ENCODE assay signal across 22 mouse cellular contexts in the genomic region with DNA sequence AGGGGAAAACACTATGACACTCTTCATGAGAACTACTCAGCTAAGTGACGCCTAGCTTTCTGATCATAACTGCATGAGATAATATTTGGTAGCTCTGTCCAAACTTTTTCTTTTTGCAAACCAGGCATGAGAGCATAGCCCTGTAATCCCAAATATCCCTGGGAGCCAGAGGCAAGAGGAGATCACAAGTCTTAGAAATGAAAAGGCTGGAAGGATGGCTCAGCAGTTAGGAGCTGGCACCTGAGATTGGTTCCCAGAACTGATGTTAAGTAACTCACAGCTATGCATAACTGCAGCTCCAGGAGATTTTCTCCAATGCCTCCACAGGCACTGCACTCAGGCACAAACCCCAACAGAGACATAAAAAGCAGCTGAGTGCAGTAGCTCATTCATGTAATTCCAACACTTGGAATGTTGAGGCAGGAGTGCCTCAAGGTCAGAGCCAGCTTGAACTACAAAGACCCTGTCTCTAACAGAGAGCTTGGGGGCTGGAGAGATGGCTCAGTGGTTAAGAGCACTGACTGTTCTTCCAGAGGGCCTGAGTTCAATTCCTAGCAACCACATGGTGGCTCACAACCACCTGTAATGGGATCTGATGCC. TPM values are rescaled to one million over a fixed set of nuclear protein-coding genes. Genes with fewer than 3 reads are reported as not detected.
DNase-seq lines count a peak whose midpoint lies in the region; ATAC-seq and TF ChIP-seq lines count a peak whose summit lies in the region.
"Had no signal": no experiment of that assay in that cellular context is flagged by ENCODE, and none has a peak within 500 bp of the region (broad histone marks: within the 10 kb centered on the region; RNA-seq: fewer than 3 reads in every experiment).

No protein-coding gene starts in this region.

- H3K36me3 ChIP-seq in heart, embryonic 13.5 days = no peaks in the 10 kb centered on the region
- H3K36me3 ChIP-seq in heart, embryonic 11.5 days (ENCODE audit: control insufficient read depth, insufficient read depth, low read length) = no peaks in the 10 kb centered on the region
- no peaks in the 10 kb centered on the region for H3K36me3 ChIP-seq in lung, embryonic 15.5 days
- no peaks in the 10 kb centered on the region for H3K36me3 ChIP-seq in stomach, postnatal 0 days (ENCODE audit: control insufficient read depth, insufficient read depth, low read length)
- H3K36me3 ChIP-seq: hindbrain, embryonic 12.5 days; limb, embryonic 13.5 days; liver, embryonic 12.5 days; midbrain, embryonic 12.5 days; neural tube, embryonic 15.5 days; stomach, embryonic 15.5 days had no signal

- 61% methylated on average over 1 of the region's 1 CpGs for WGBS in heart, embryonic 13.5 days
- whole genome bisulfite sequencing in heart, embryonic 11.5 days (ENCODE audit: insufficient replicate concordance) = 85% methylated on average over 1 of the region's 1 CpGs
- WGBS in lung, embryonic 15.5 days = 51% methylated on average over 1 of the region's 1 CpGs
- 51% methylated on average over 1 of the region's 1 CpGs for WGBS in stomach, postnatal 0 days

- ATAC-seq in frontal cortex, adult (ENCODE audit: low TSS enrichment) = peak; percentile 41; the same call in 1 of the 2 replicates
- no peak for ATAC-seq in heart, embryonic 13.5 days (ENCODE audit: extremely low read depth, insufficient number of reproducible peaks, low FRiP score, low TSS enrichment)
- no peak for ATAC-seq in heart, embryonic 11.5 days (replicated peaks; ENCODE audit: insufficient number of reproducible peaks, low FRiP score, low TSS enrichment)
- no peak for ATAC-seq in lung, embryonic 15.5 days (ENCODE audit: borderline replicate concordance, extremely low read depth, low FRiP score, low TSS enrichment)
- no peak for ATAC-seq in stomach, postnatal 0 days (ENCODE audit: low FRiP score, low TSS enrichment)
- ATAC-seq: intestine, postnatal 0 days; liver, embryonic 12.5 days had no signal

- peak overlapping the region; percentile 68 for H3K27ac ChIP-seq in heart, embryonic 13.5 days (replicated peaks)
- no peak overlapping the region for H3K27ac ChIP-seq in heart, embryonic 11.5 days (ENCODE audit: low read depth, low read length)
- H3K27ac ChIP-seq in lung, embryonic 15.5 days = peak overlapping the region; percentile 49
- H3K27ac ChIP-seq in stomach, postnatal 0 days (replicated peaks) = 0 out of 2 replicates have a peak overlapping the region, but pooled peaks have one; percentile 30
- H3K27ac ChIP-seq: hindbrain, embryonic 12.5 days; limb, embryonic 13.5 days; liver, embryonic 12.5 days; midbrain, embryonic 12.5 days; neural tube, embryonic 15.5 days; stomach, embryonic 15.5 days had no signal

- H3K9ac ChIP-seq in heart, embryonic 13.5 days = no peak overlapping the region
- H3K9ac ChIP-seq in heart, embryonic 11.5 days (ENCODE audit: low read depth, low read length) = no peak overlapping the region
- no peak overlapping the region for H3K9ac ChIP-seq in lung, embryonic 15.5 days
- H3K9ac ChIP-seq in stomach, postnatal 0 days (ENCODE audit: low read length) = no peak overlapping the region
- H3K9ac ChIP-seq: hindbrain, embryonic 12.5 days; limb, embryonic 13.5 days; liver, embryonic 12.5 days; midbrain, embryonic 12.5 days; neural tube, embryonic 15.5 days; stomach, embryonic 15.5 days had no signal

- TF ChIP-seq EP300 in stomach, postnatal 0 days (optimal IDR thresholded peaks at IDR 0.05) = no peak

- no peak overlapping the region for H3K4me2 ChIP-seq in heart, embryonic 13.5 days
- no peak overlapping the region for H3K4me2 ChIP-seq in heart, embryonic 11.5 days
- no peak overlapping the region for H3K4me2 ChIP-seq in lung, embryonic 15.5 days
- no peak overlapping the region for H3K4me2 ChIP-seq in stomach, postnatal 0 days (replicated peaks; ENCODE audit: low read depth)
- H3K4me2 ChIP-seq: hindbrain, embryonic 12.5 days; limb, embryonic 13.5 days; liver, embryonic 12.5 days; midbrain, embryonic 12.5 days; neural tube, embryonic 15.5 days; stomach, embryonic 15.5 days had no signal

- DNase-seq in frontal cortex, postnatal 36 days (ENCODE audit: low spot score in 2 of 2) = no peak
- no peak for DNase-seq in lung, postnatal 10 days
- no peak for DNase-seq in stomach, postnatal 0 days (ENCODE audit: low spot score)
- no peak for DNase-seq in embryo, embryonic 9.5 days (ENCODE audit: extremely low spot score)
- DNase-seq: adrenal gland, adult 8-10 months; cerebellum, adult 11-12 months; cerebellum, postnatal 10 days; gastrocnemius, postnatal 10 days; kidney, postnatal 4 days; lung, adult 18-20 months; thymus, adult 2 months had no signal

- no peaks in the 10 kb centered on the region for H3K27me3 ChIP-seq in heart, embryonic 13.5 days (replicated peaks)
- H3K27me3 ChIP-seq in heart, embryonic 11.5 days (ENCODE audit: control insufficient read depth, insufficient read depth, low read length) = no peaks in the 10 kb centered on the region
- H3K27me3 ChIP-seq in lung, embryonic 15.5 days = no peaks in the 10 kb centered on the region
- H3K27me3 ChIP-seq in stomach, postnatal 0 days (ENCODE audit: control insufficient read depth, insufficient read depth, low read length) = no peaks in the 10 kb centered on the region
- H3K27me3 ChIP-seq: hindbrain, embryonic 12.5 days; limb, embryonic 13.5 days; midbrain, embryonic 12.5 days; neural tube, embryonic 15.5 days; stomach, embryonic 15.5 days had no signal

- peaks cover 74% of the 10 kb centered on the region for H3K4me1 ChIP-seq in heart, embryonic 13.5 days
- peaks cover 32% of the 10 kb centered on the region for H3K4me1 ChIP-seq in heart, embryonic 11.5 days (ENCODE audit: control insufficient read depth, insufficient read depth, low read length)
- peaks cover 38% of the 10 kb centered on the region for H3K4me1 ChIP-seq in lung, embryonic 15.5 days
- peaks cover 10% of the 10 kb centered on the region; the same call in 1 of the 2 replicates for H3K4me1 ChIP-seq in stomach, postnatal 0 days (replicated peaks; ENCODE audit: control insufficient read depth, insufficient read depth)

- no peak overlapping the region for H3K4me3 ChIP-seq in heart, embryonic 13.5 days
- H3K4me3 ChIP-seq in heart, embryonic 11.5 days (ENCODE audit: low read depth, low read length) = no peak overlapping the region
- no peak overlapping the region for H3K4me3 ChIP-seq in lung, embryonic 15.5 days
- no peak overlapping the region for H3K4me3 ChIP-seq in stomach, postnatal 0 days (ENCODE audit: low read depth, low read length)
- H3K4me3 ChIP-seq: hindbrain, embryonic 12.5 days; limb, embryonic 13.5 days; liver, embryonic 12.5 days; midbrain, embryonic 12.5 days; neural tube, embryonic 15.5 days; stomach, embryonic 15.5 days had no signal

- no peaks in the 10 kb centered on the region for H3K9me3 ChIP-seq in heart, embryonic 13.5 days
- H3K9me3 ChIP-seq in heart, embryonic 11.5 days (replicated peaks; ENCODE audit: control insufficient read depth, low read length) = no peaks in the 10 kb centered on the region
- H3K9me3 ChIP-seq in lung, embryonic 15.5 days = no peaks in the 10 kb centered on the region
- H3K9me3 ChIP-seq in stomach, postnatal 0 days (ENCODE audit: control insufficient read depth, low read length) = no peaks in the 10 kb centered on the region
- H3K9me3 ChIP-seq: hindbrain, embryonic 12.5 days; limb, embryonic 13.5 days; liver, embryonic 12.5 days; midbrain, embryonic 12.5 days; neural tube, embryonic 15.5 days; stomach, embryonic 15.5 days had no signal

- TF ChIP-seq CTCF in stomach, postnatal 0 days (IDR thresholded peaks at IDR 0.05; ENCODE audit: low read depth) = no peak

RNA-seq across cellular contexts. Expression of a gene that starts 21.3 kb away (rescaled TPM):
- polyA plus RNA-seq in heart, embryonic 13.5 days (2015; fragmentation: Nextera tagmentation; extraction: Ambion mirVana) = 9.2 and 9.7 TPM in 2 replicates
- polyA plus RNA-seq in heart, embryonic 11.5 days (2014; fragmentation: Nextera tagmentation; extraction: Ambion mirVana) = 9.6 and 16.8 TPM in 2 replicates
- polyA plus RNA-seq in lung, embryonic 15.5 days (2015; fragmentation: Nextera tagmentation; extraction: Ambion mirVana) = 12.5 and 14.3 TPM in 2 replicates
- polyA plus RNA-seq in stomach, postnatal 0 days (2015; fragmentation: Nextera tagmentation; extraction: Ambion mirVana) = 6.6 and 6.8 TPM in 2 replicates

RNA-seq across cellular contexts. Expression of a gene that starts 30.6 kb away (rescaled TPM):
- polyA plus RNA-seq in heart, embryonic 13.5 days (2015; fragmentation: Nextera tagmentation; extraction: Ambion mirVana) = 12.8 and 12.9 TPM in 2 replicates
- polyA plus RNA-seq in heart, embryonic 11.5 days (2014; fragmentation: Nextera tagmentation; extraction: Ambion mirVana) = 14.1 and 20.0 TPM in 2 replicates
- 3.7 and 4.0 TPM in 2 replicates for polyA plus RNA-seq in lung, embryonic 15.5 days (2015; fragmentation: Nextera tagmentation; extraction: Ambion mirVana)
- polyA plus RNA-seq in stomach, postnatal 0 days (2015; fragmentation: Nextera tagmentation; extraction: Ambion mirVana) = 1.8 and 2.1 TPM in 2 replicates
